Mouse (Mus musculus) kidney, adult 18-20 months (tissue): ENCODE data around the gene Hpdl.
A peak's percentile ranks its signal among the peaks of the same experiment; 100 is the strongest.
"Not testable (repeated sequence)": the region's sequence is repeated elsewhere in the genome, so short reads cannot be mapped to it uniquely, and the experiment has no call there.

Experiments
- DNase-seq: peaks from one replicate; pipeline ENCODE4 v3.0.0; 2021

Hpdl gene

DNA sequence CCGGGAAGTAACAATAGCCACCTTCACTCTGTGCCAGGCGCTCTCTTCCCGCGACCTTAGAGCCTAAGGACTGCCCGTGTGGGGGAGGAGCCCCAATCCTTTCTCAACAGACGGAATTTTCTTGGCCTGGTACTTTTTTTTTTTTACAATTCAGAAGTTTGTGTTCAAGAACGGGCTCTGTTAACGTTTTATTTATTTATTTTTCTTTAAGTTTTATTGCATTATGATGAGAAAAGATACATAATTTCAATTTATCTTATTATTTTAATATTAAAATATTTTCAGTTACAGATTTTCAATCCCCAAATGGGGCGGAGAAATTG, at the start of gene Hpdl:
Gene Hpdl (minus strand): TSS at position 14 of the 323 bp plus-strand sequence.
- DNase-seq, result no peak

DNA sequence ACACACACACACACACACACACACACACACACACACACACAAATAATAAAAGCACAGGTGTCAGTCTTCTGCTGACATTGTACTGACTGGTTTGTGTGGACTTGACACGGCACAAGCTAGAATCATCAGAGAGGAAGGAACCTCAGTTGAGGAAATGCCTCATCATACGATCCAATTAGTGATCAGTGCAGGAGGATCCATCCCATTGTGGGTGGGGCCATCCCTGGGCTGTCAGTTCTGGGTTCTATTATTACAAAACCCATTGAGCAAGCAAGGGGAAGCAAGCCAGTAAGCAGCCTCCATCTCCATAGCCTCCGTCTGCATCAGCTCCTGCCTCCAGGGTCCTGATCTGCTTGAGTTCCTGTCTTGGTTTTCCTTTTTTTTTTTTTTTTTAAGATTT, 48.4 kb upstream of the Hpdl start:
- no peak for DNase-seq

DNA sequence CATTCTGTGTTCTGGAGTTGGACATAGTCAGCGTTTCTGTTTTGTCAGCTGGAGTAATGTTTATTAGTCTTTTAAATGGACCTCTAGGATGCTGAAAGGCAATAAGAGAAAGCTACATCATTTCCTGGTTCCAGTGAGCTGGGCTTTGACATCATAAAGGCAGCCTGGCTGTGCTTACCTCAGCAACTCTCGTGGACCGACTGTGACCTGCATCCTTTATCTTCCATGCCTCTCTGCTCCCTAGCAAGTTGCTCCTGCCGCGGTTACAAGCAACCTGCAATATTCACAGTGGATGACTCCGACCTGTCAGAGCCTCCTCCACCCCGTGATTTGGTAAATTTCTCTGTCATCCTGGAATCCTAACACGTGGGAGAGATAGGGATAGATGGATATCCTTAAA, 40.5 kb upstream of the Hpdl start:
- no peak for DNase-seq

DNA sequence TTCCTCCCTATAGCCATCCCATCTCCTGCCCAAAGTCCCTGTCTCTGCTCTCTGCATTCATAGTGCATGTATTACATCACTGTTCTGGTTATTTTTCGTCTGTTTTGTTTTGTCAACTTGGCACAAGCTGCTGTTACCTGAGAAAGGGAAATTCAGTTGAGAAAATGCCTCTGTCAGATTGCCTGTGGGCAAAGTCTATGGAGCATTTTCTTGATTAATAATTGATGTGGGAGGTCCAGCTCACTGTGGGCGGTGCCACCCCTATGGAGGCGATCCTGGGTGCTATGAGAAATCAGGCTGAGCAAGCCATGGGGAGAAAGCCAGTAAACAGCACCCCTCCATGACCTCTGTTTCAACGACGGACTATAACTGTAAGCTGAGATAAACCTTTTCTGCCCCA, 38.2 kb upstream of the Hpdl start:
- peak; percentile 70 for DNase-seq

DNA sequence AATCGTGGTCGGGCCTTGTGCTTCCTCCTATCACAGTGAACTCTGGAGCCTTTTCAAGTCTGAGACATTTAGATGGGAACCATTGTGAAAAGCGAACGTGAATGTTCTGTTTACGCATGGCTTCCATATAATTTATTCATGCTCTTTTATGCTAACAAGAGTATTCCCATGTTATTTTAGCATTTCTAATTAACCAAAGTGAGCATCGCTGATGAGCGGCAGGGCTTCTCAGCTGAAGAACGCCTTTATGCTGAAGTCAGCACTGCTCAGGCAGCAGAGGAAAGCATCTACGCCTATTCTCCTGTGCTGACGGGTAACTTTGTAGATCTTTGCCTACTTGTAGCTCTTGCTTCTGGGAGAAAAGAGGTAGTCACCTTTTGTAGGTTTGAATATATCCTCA, 35.7 kb upstream of the Hpdl start:
- DNase-seq, result no peak

DNA sequence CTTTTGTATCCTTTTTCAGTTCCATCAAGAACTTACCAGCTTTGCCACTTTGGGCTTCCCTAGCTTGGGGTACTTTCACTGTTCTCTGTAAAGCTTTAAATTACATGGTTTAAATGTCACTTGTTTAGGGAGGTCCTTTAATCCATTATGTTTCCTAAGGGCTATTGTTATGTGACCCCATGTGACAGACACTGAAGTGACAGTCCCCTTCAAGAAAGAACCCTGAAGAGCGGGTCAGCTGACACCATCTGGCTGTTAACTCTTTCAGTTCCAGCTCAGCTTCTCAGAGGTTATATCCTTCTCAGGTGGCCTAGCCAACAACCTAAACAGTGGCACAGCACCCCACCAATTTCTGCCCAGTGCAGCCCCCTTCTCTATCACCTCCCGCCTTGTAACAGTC, 32.8 kb upstream of the Hpdl start:
- no peak for DNase-seq

DNA sequence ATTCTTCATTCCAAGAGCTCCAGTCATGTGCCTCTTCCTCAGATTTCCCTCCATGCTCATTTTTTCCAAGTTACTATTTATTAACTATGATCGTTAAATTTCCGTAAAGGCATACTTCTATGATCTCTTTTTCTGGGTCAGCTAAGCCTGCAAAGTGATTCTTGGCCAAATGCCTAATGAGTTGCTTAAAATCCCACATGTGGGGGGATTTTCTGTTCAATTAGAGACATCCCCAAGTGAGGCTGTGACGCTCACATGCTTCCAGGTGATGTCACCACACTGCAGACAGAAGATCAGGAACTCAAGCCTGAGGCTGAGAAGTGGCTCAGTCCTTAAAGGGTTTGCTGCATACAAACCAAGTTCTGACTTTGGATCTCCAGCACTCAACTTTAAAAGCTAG, 28.4 kb upstream of the Hpdl start:
- DNase-seq, result no peak

DNA sequence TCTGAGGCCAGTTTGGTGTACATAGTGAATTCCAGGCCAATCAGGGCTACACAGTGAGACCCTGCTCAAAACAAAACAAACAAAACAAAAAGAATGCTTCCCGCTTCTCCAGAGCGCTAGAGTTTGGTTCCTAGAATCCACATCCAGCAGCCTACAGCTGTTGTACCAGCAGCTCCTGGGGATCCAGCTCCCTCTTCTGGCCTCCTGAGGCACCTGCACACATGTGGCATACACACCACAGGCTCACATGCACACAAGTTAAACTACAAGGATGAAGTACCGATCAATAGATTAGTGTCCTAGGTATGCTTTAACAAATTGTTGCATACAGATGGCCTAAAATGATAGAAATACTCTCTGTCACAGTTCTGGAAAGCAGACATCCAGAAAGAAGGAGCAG, 22.8 kb upstream of the Hpdl start:
- DNase-seq, result no peak

DNA sequence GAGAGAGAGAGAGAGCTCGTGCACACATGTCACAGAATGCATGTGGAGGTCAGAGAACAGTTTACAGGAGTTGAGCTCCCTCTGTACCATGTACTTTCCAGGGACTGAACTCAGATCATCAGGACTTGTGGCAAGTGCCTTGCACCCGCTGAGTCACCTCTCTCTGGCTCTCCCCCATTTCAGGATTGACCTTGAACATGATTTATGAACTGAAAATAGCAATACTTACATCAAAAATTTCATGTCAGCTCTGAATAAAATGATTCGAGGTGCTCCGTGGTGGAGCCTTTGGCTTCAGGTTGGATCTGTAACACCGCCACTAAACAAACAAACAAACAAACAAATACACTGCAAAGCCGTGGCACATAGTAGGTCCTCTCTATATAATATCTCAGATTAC, 19.3 kb upstream of the Hpdl start:
- no peak for DNase-seq

DNA sequence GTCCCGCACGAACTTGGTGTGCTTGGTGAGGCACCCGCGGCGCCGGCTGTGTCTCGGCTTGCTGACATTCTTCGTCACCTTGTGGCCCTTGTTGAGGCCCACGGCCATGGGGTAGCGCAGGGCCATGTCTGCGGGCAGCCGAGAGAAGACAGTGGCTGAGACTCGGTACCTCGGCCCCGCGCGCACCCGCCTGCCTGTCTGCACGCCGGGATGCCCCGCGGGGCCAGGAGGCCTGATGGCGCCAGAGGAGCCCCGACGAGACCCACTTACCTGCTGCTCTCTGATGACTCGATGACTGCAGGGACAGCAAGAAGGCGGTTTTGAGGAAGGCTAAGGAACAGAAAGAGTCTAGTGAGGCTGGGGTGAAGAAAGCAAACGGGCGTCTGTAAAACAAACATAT, 18.6 kb upstream of the Hpdl start:
- not testable (repeated sequence) for DNase-seq

DNA sequence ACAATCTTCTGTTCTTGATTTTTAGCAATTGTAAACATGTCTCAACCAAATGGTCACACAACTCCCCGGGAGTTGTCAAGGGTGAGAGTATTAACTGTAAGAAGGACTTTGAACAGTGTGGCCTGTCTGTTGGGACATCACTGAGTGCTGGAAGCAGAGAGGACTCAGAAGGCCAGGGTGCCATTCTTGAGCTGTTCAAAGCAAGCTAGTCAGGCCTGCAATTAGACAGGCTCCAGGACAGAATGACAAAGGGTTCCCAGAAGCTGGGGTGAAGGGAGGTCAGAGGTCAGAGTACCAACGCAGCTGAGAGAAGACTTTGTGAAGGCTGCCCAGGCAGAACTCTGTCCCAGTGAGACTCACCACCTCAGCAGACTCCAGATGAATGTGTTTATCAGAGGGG, 17.5 kb upstream of the Hpdl start:
- peak; percentile 45 for DNase-seq

DNA sequence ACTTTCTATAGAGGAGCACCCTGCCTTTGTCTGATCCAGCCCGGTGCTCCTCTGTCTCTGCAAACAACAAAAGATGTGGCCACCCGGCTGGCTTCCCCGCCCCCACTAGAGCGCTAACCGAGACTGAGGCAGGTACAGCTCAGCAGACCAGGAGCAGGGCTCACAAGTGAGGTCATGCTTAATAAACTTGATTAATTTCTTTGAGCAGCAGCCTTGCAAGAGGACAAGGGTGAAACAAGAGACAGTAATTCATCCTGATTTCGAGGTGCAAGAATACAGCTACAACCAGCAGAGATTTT, 8.5 kb upstream of the Hpdl start:
- no peak for DNase-seq

DNA sequence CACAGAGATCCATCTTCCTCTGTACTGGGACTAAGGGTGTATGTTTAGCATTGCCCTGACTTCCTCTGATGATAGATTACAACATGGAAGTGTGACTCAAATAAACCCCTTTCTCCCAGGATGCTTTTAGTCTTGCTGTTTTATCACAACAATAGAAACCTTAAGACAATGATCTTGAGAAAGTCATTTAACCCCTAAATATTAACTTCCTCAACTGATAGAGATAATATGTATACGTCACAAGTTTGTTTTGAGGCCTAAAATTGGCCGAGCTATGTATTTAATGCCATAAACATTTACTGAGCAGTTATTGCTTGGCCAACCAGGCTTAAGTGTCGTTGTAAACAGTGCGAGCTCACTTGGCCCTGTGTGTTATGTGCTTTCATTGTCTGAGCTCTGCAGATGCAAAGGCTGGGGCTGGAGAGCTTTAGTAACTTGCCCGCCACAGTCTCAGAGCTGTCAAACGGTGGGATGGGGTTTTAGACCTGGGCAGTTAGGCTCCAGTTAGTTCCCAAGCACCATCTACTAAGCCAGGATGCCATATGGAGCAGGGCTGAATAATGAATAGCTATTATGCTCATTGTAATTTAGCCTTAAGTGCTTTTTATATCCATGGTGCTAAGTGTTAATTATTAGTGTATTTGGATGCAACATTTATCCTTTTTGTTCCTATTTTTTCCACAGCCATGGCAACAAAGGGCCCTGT, 8.0 kb upstream of the Hpdl start:
- DNase-seq, result no peak

DNA sequence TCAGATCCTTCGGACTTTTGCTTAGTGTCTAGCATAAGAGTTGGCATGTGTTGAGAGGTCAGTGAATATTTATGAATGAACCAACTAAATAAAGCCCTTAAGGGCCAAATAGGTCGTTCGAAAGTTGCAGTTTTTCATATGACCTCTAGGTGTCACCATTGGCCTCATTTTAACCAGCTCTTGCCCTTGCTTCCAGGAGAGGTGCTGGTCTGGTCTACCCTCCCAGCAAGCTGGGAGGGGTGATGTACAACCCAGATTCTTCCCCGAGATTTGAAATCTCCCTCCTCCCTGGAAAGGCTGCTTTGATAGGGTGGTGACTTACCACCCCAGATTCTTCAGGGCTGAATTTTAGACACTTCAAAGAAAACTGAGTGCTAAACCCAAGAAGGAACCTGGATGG, 6.3 kb upstream of the Hpdl start:
- peak; percentile 24 for DNase-seq

DNA sequence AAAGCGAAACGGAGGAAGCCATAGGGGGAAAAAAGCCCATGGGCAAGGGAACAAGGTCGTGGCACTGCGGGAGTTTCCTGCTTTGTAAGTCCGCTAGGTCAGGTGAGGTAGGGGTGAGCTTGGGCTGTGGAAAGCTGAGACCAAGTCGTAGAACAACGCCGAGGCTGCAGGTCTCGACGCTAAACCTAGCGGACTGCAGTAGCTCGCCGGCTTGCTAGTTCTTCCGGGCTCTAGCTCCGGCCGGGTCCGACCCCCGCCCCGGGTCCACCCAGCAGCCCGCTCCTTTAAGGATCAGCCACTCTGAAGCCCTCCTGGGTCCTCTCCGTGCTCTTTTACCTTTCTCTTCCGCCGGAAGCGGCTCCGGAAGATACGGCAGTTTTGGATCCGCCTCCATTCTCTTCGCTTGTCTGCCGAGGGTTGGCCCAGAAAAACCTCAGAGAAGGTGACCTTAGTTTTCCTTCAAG, 3.1 kb upstream of the Hpdl start:
- DNase-seq, result peak; percentile 84

DNA sequence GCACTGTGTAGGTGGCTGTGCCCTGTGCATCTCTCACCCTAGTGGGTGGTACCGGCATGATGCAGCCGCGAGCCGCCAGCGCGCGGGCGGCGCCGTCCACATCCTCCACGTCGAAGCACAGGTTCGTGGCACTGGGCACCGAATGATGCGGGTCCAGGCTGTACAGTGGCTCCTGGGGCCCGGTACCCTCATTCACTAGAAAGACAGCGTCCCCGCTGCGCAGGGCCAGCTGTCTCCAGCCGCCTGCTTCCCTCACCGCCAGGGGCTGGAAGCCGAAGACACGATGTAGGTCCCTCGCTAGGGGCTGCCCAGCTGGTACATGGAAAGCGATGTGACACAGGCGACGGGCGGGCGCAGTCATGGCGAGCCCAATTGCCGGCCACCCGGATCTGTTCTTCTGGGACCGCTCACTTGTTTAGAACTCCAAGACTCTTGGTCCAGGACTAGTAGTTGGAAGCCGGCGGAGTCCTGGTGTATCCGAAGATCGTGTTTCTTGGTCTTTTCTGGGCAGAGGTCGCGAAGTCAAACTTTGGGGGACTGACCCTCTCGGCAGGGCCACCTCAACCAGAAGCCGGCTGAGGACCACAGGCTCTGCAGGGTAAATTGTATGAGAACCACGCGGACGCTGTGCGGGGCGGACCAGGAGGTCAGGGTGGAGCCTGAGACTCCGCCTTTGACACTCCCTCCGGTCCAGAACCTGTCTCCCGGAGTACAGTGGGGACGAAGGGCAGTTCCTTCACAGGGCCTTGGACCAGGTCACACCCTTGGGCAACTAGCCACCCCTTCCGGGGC, 409 bp downstream of the Hpdl start:
- DNase-seq, result peak; percentile 91

DNA sequence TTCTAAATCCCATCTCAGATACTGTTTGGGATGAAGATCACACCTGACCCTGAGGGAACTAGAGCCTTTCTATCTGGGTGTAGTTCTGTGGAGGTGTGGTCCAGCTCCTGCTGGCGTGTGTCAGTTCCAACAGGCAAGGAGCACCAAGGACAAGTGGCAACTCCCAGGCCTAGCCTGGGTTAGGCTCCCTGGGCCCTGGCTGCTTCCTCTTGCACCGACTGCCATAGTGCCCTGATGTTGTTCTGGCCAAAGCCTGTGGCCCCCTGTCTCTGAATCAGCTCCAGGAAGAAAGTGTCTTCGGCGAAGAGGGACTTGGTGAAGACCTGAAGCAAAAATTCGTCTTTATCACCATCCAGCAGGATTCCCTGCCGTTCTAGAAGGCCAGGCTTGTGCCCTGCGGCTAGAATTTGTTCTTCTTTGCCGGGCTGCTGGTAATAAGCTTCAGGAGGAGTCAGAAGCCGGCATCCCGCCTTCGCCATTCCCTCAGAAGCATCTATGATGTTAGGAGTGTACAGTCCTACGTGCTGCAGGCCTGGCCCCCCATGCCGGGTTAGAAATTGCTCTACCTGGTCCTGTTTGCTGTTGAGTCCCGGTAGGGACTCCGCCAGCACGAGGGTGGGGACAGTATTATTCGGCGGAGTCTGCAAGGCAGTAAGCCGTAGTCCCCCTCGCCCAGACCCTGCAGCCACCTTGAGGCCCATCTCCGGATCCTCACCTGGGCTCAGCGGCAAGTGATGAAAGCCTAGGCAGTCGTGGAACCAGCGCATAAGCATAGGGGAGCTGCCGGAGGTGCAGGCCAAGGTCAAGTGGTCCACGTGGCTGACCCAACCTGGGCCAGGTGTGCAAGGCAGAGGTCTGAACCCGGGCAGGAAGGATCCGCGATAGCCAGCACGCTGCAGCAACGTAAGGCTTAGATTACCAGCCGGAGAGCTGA, 1.3 kb downstream of the Hpdl start:
- DNase-seq, result no peak

DNA sequence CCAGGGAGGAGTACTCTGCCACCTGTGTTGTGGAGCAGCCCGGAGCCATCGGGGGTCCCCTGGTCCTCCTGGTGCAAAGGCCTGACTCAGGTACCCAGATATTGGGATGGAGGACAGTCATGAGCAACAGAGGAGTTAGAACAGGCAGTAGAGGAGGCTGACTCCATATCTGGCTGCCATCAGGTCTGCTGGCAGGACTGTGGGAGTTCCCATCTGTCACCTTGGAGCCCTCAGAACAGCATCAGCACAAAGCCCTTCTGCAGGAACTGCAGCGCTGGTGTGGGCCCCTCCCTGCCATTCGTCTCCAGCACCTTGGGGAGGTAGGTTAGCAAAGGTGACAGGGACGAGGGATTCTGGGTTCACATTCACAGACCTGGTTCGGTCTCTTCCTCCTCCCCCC, 4.0 kb downstream of the Hpdl start:
- no peak for DNase-seq

DNA sequence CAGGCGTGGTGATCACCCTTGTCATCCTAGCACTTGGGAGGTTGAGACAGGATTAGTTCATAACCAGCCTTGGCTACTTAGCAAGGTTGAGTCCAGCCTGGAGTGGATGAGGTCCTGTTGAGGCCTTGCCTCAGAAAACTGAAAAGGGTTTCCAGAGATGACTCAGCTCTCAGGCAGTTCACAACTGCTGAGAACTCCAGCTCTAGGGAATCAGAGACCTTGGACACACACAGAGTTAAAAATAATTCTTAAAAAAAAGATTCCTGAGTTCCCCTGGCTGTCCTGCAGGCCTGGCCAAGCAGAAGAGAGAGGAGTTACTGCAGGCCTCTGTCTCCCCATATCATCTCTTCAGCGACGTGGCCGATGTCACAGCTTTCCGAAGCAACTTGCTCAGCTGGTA, 6.2 kb downstream of the Hpdl start:
- DNase-seq, result no peak

DNA sequence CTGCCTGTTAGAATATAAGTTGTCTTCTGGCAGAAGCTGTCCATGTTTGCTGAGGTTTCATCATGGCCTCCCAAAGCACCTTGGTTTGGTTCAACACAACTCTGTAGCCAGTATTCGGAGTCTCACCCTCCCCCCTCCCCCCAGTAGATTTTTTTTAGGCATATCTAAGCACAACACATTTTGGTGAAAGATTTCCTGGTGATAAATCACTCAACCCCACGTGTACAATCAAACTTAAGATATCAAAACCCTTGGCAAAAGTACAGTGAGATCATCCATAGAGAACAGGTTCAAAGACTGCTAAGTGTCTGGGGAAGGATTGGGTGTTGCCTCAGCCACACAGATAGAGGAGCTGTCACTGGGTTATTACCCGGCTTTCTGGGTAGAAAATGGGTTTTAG, 10.5 kb downstream of the Hpdl start:
- DNase-seq, result no peak

DNA sequence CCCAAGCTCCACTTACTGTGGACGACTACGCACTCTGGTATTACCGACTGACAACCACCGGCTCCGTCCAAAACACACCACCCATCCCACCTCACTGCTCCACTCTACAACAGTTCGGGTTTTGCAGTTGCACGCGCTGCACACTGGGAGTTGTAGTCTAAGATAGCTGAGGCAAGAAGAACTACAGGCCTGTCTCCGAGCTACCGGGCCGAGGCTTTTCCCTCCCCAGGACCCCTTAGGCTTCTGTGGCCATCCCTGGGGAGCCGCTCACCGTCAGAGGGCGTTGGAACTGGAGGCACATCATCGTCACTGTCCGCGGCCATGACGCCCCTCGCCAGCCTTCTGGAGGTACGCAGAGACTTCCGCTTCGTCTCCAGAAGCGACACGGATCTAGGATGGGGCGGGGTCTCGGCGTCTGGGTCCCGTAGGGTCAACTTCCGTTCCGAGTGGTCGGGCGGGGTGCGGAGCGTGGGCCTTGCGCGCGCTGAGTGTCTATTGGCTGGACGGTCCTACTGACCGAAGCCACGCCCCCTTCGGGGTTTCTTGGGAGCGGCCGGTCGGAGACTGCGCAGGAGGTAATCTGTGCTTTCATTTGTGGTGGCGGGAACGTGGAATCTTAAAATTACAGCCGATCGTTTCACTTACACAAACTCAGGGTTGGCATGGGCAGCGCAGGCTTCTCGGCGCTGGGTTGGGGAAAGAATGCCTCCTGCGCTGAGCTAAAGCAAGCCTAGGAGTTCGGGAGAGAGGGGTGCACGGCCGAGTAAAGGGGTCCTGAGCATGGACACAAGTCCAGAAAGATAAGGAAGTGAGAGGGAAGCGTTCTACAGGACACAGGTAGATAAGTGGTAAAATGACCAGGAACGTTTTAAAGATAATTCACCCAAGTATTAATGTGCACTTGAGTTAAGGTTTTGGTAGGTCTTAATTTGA, 14.0 kb downstream of the Hpdl start, which contains the start of the genes Toe1 and Mutyh:
Gene Toe1 (minus strand): TSS at position 444 of the 933 bp plus-strand sequence.
Gene Mutyh (plus strand): TSS at position 527 of the 933 bp plus-strand sequence.
- peak; percentile 92 for DNase-seq

DNA sequence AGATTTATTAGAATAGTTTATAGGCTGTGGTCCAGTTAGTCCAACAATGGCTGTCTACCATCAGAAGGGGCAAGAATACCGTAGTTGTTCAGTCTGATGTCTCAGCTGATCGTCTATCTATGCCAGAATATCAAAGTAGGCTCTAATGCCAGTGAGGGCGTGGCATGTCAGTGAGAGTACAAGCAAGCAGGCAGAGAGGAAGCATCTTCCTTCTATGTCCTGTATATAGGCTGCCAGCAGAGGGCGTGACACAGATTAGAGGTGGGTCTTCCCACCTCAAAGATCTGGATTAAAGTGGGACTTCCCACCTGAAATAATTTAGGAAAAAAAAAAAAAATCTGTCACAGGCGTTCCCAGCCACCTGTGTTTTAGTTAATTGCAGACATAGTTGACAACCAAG, 21.6 kb downstream of the Hpdl start:
- no peak for DNase-seq
